Mouse (Mus musculus): ENCODE results near the gene Stk4.

The Stk4 gene

DNA sequence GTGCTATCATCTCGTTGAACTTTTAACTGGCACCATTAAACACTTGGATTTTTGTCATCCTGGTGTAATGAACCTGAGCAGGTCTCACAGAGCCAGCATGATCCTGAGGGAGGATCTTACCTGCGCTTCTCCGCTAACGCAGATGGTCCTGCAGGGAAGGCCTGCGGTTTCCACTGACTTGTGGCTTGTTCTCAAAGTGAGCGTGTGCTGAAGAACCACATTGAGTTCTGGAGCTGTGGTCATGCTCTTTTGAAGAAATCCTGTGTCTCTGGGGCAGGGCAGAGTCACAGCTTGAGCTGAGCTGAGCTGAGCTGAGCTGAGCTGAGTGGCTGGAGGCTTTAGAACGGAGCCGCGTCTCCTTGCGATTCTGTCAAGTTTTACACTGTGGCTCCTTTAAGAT is 11.5 kb downstream of the Stk4 start:
- DNase-seq = peak; percentile 62

DNA sequence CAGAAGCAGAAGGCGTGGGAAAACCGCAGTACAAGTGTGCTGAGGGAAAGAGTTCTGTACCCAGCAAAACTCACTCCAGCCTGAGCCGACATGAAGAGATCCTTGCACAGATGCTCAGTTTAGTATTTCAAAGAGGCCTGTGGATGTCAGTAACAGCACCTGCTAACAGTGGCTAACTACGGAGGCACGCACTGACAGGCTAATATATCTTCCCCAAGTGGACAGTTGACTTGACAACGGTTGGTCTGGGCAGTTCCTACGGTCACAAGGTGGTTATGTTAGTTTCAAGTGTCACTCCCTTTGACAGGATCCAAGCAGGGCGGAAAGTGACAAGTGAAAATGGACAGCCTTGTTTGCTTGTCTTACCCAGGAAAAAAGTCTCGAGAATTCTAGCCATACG is 12.1 kb downstream of the Stk4 start:
- peak; percentile 38 for DNase-seq

GRCm38 (mm10) chr2:164083609-164084341 is 13.7 kb downstream of the Stk4 start:
- peak; percentile 72 for DNase-seq

DNA sequence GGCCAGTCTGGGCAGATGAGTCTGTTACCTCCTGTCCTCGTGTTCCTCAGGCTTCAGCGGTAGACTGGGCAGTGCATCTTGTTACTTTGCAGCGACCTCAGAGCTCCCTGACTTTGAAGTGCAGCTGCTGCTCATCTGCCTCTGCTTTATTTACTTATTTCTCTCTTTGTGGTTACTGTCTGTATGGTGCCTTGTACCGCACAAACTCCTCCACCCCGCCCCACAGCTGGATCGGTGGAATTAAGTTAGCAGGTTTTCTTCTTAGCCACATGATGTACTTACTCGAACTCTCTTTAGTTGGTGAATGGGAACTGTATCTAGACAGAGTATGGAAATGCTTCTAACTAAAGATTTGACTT is 14.2 kb downstream of the Stk4 start:
- peak; percentile 80 for DNase-seq

- no peak for DNase-seq
Observed at GRCm38 (mm10) chr2:164087416-164088017, 17.4 kb downstream of the Stk4 start.

DNA sequence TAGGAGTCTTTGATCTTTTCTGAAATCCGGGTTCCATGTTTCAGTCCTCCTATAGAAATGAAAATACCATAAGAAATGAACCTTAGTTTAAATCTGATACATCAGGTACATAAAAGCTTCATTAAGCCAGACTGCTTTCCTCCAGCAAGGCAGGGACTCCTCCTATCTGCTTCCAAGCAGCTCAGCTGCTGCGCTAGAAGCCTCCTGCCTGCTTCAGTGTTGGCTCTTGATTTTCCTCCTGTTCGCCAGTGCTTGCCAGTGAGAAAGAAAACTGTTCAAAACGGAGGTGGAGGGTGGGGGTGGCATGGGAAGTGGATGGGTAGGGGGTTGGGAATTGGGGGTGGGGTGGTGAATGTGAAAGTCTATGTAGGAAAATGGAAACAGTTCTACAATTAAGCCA is 19.4 kb downstream of the Stk4 start:
- DNase-seq = no peak

GRCm38 (mm10) chr2:164094152-164094551 is 24.0 kb downstream of the Stk4 start:
- no peak for DNase-seq

- no peak for DNase-seq
Observed at GRCm38 (mm10) chr2:164098603-164099250, 28.6 kb downstream of the Stk4 start.

DNA sequence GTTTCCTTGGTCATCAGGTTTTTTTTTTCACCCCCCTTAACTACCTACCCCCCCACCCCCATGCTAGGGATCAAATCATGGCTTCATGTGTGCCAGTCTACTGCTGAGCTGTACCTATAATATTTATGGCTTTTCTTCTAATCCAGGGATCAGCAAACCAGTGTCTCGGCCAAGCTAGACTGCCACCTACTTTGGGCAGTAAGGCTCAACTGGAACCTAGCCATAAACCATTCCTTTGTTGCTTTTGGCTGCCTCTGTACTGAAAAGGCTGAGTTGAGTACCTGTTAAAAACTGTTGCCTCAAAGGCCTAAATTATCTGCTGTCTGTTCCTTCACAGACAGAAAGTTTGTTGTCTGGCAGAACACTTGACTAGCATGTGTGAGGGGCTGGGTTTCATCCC is 31.8 kb downstream of the Stk4 start:
- no peak for DNase-seq

- no peak for DNase-seq
Observed at GRCm38 (mm10) chr2:164102366-164102765, 32.2 kb downstream of the Stk4 start.

DNA sequence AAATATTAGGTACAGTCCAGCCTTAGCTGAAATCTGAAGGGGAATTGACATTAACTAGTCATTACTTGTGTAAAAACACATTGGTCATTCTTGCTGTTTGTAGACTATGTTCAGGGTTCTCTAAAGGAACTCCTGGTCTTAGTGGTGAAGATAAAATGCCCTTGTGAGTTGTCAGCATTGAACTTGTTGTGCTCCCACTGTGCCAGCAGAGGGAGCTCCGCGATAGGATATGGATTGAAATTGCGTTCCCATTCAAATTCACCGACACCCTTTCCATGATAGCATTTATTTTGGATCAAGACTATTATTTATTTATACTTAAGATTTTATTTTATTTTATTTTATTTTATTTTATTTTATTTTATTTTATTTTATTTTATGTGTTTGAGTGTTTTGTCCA is 33.4 kb downstream of the Stk4 start:
- DNase-seq = peak; percentile 76

GRCm38 (mm10) chr2:164106287-164107035 is 36.3 kb downstream of the Stk4 start:
- no peak for DNase-seq

DNA sequence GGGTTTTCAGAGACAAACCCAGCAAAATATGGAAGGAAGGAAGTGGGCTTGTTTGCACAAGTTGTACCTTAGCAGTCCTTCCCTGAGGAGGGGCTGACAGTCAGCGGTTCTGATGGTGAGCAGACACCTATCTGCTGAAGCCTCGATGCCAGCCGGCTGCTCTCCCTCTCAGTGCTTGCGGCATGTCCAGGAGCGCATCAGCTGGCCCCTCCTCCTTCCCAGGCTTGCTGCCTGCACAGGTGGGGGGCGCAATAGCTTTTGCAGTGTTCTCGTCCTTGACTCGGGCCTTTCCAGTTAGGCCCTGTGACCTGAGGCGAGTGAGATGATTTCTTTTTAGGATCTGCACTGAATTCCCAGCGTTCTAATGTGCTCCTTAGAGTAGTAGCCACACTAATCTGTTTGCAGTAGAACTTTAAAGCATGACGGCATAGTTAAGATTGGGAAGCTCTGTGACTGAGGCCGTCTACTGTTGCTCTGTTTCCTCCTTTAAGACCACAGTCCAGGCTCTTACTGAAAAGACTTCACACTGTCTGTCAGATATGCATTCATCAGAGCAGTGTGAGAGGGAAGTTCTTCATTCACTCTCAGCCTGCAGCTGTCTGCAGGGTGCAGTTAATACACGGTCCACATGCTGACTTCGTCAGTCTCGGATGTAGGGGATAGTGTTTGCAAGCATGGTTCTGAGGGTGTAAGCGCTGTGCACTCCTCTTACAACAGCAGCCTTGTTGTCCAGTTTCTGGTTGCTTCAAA is 37.2 kb downstream of the Stk4 start:
- no peak for DNase-seq

- DNase-seq = no peak
Observed at GRCm38 (mm10) chr2:164108501-164108900, 38.4 kb downstream of the Stk4 start.

- no peak for DNase-seq
Observed at GRCm38 (mm10) chr2:164111546-164111945, 41.4 kb downstream of the Stk4 start.

GRCm38 (mm10) chr2:164114051-164114450 is 43.9 kb downstream of the Stk4 start:
- DNase-seq = no peak

DNA sequence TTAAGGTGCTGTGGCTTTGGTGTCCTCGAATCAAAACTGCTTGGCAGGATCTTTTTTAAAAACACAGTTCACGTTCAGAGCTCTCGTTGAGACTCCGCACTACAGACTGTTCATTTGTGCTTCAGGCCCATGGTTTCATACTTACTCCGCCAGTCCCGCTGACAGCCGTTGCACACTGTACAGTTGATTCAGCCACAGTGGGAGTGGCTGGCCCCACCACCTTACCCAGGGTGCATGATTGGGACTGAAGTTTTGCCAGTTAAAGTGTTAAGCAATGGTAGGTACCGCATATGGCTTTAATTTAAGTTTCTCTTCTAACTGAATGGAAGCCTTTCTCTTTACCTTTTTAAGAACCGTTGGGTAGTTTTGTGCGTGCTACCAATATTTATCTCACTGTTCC is 45.4 kb downstream of the Stk4 start:
- DNase-seq = no peak

DNA sequence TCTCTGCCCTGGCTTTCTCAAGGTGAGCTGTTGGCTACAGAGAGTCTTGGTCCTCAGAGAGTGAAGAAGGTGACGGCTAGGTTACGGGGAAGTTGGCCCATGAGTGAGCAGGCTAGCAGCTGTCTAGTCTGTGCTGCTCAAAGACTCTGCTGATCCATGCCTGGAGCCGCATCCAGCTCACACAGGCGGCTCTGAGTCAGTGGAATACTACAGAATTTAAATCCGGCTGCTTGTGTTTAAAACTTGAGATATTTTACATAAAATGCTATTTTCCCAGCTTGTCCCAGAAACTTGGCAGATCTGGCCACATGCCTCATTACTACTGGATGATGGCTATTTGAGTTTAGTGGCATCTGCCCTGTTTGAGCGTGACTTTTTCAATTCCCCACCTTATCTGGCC is 49.4 kb downstream of the Stk4 start:
- no peak for DNase-seq

- DNase-seq = no peak
Observed at GRCm38 (mm10) chr2:164123169-164123766, 53.1 kb downstream of the Stk4 start.

GRCm38 (mm10) chr2:164126533-164126955 is 56.4 kb downstream of the Stk4 start:
- peak; percentile 34 for DNase-seq

DNA sequence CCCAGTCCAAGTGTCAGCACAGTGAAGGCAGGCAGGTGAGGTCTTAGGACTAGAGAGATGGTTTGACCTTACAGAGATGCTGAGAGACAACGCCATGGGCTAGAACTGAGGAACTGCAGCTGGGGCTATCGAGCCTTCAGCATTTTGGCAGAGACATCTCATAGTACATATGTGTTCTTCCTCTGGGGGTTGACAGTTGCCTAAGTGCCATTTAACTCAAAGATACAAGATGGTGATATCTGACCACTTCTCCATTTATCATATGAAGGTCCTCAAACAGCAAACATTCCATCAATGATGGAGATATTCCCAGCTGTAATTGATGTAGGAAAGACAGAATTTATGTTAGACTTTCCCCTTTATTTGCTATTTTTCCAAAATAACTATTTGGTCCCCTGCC is 57.2 kb downstream of the Stk4 start:
- DNase-seq = no peak

All from thymus, postnatal 4 days (tissue).